28 mouse cellular contexts compared by ENCODE assay signal in the genomic region with DNA sequence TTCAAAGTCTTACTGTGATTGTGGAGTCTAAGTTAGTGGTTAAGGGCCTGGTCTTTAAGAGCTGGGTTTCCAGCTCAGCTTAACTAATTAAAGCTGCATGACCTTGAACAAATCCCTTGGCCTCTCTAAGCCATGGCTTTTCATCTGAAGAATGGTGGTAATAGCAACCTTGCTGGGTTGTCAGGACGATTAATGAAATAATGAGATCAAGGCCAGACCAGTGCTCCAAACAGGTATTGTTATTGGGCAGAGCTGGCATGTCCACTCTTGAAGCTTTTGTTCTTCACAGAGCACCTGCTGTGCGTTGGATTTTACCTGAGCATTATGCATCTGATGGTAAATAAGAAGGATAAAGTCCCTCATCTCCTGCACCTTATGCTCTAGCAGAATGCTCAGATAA.
DNase-seq lines count a peak whose midpoint lies in the region; ATAC-seq and TF ChIP-seq lines count a peak whose summit lies in the region.
"Had no signal": no experiment of that assay in that cellular context is flagged by ENCODE, and none has a peak within 500 bp of the region (broad histone marks: within the 10 kb centered on the region; RNA-seq: fewer than 3 reads in every experiment).

No protein-coding gene starts in this region.

- no peak overlapping the region for H3K9ac ChIP-seq in kidney, embryonic 15.5 days
- H3K9ac ChIP-seq: embryonic facial prominence, embryonic 12.5 days; embryonic facial prominence, embryonic 15.5 days; forebrain, embryonic 12.5 days; forebrain, embryonic 15.5 days; heart, embryonic 13.5 days; hindbrain, embryonic 14.5 days had no signal

- H3K9me3 ChIP-seq in kidney, embryonic 15.5 days (replicated peaks): no peaks in the 10 kb centered on the region
- H3K9me3 ChIP-seq: embryonic facial prominence, embryonic 12.5 days; embryonic facial prominence, embryonic 15.5 days; forebrain, embryonic 12.5 days; forebrain, embryonic 15.5 days; heart, embryonic 10.5 days; heart, embryonic 13.5 days had no signal

- 0 out of 2 replicates have a peak overlapping the region, but pooled peaks have one; percentile 35 for H3K27ac ChIP-seq in kidney, adult 2 months (ENCODE audit: insufficient read depth, low read depth, low read length)
- H3K27ac ChIP-seq in kidney, embryonic 15.5 days: no peak overlapping the region
- H3K27ac ChIP-seq: embryonic facial prominence, embryonic 12.5 days; embryonic facial prominence, embryonic 15.5 days; forebrain, embryonic 12.5 days; forebrain, embryonic 15.5 days; heart, adult 2 months; heart, embryonic 10.5 days; heart, embryonic 13.5 days; hindbrain, embryonic 14.5 days had no signal

- no peak overlapping the region for H3K4me3 ChIP-seq in kidney, adult 2 months (ENCODE audit: insufficient read depth, low read depth, low read length)
- no peak overlapping the region for H3K4me3 ChIP-seq in kidney, embryonic 15.5 days (replicated peaks)
- H3K4me3 ChIP-seq: embryonic facial prominence, embryonic 12.5 days; embryonic facial prominence, embryonic 15.5 days; forebrain, embryonic 12.5 days; forebrain, embryonic 15.5 days; heart, adult 2 months; heart, embryonic 10.5 days; heart, embryonic 13.5 days had no signal

- H3K4me1 ChIP-seq in kidney, adult 2 months (ENCODE audit: control insufficient read depth, insufficient read depth, low read length): peaks cover 13% of the 10 kb centered on the region; the same call in 1 of the 2 replicates
- no peaks in the 10 kb centered on the region for H3K4me1 ChIP-seq in kidney, embryonic 15.5 days
- H3K4me1 ChIP-seq: embryonic facial prominence, embryonic 12.5 days; embryonic facial prominence, embryonic 15.5 days; heart, embryonic 10.5 days had no signal

- TF ChIP-seq CTCF in kidney, adult 2 months (conservative IDR thresholded peaks at IDR 0.05; ENCODE audit: insufficient read depth, insufficient read length, low read depth, low read length): no peak

- H3K4me2 ChIP-seq in kidney, embryonic 15.5 days: no peak overlapping the region
- H3K4me2 ChIP-seq: embryonic facial prominence, embryonic 12.5 days; embryonic facial prominence, embryonic 15.5 days; forebrain, embryonic 12.5 days; forebrain, embryonic 15.5 days; heart, embryonic 13.5 days; hindbrain, embryonic 14.5 days had no signal

- H3K36me3 ChIP-seq in kidney, adult 2 months (ENCODE audit: control insufficient read depth, insufficient read depth, low read length): no peaks in the 10 kb centered on the region
- H3K36me3 ChIP-seq in kidney, embryonic 15.5 days: peaks cover 9% of the 10 kb centered on the region; the same call in 1 of the 2 replicates
- H3K36me3 ChIP-seq: embryonic facial prominence, embryonic 12.5 days; forebrain, embryonic 15.5 days had no signal

- intact Hi-C loops in left cerebral cortex, postnatal 25 days (cut with DNase I): no loop called here

- ATAC-seq in kidney, embryonic 15.5 days (replicated peaks; ENCODE audit: low FRiP score): no peak
- ATAC-seq: forebrain, embryonic 15.5 days; hindbrain, postnatal 0 days; inflammation-experienced regulatory T-cells, adult 6 months had no signal

- 86% methylated on average over 2 of the region's 2 CpGs for WGBS in kidney, adult 2 months
- 87% methylated on average over 2 of the region's 2 CpGs for WGBS in kidney, embryonic 15.5 days

- TF ChIP-seq POLR2A in kidney, adult 2 months (IDR thresholded peaks at IDR 0.05; ENCODE audit: low read depth, low read length): no peak

- no peaks in the 10 kb centered on the region for H3K27me3 ChIP-seq in kidney, adult 2 months (replicated peaks; ENCODE audit: control insufficient read depth, insufficient read depth, low read length)
- no peaks in the 10 kb centered on the region for H3K27me3 ChIP-seq in kidney, embryonic 15.5 days
- H3K27me3 ChIP-seq: CH12.LX; embryonic facial prominence, embryonic 12.5 days; embryonic facial prominence, embryonic 15.5 days; forebrain, embryonic 12.5 days; forebrain, embryonic 15.5 days; heart, embryonic 13.5 days had no signal

- DNase-seq in embryo, embryonic 10 days (ENCODE audit: low spot score): peak; percentile 37
- no peak for DNase-seq in embryo, embryonic 11 days
- no peak for DNase-seq in kidney, adult 2 months
- peak; percentile 19 for DNase-seq in ES-CJ7 (ENCODE audit: low read depth, low spot score)
- peak; percentile 34 for DNase-seq in retina, adult 2 months (ENCODE audit: low read depth, low spot score)
- DNase-seq in right cerebral cortex, postnatal 25 days: no peak
- DNase-seq in left cerebral cortex, postnatal 25 days (ENCODE audit: low spot score in 2 of 2): no peak
- DNase-seq: adrenal gland, postnatal 10 days; adrenal gland, postnatal 36 days; cerebellum, adult 18-20 months; cerebellum, adult 9-10 months; cerebellum, postnatal 14 days; gastrocnemius, postnatal 10 days; gastrocnemius, postnatal 36 days; heart, adult 2 months; heart, postnatal 14 days; heart, postnatal 4 days had no signal

Comparison
In these comparisons a context has a peak if more than half of its experiments do, and no peak if none do; other contexts are left out.
1. DNase-seq: peak in embryo, embryonic 10 days (single experiment), ES-CJ7 (single experiment) and retina, adult 2 months (single experiment); none in embryo, embryonic 11 days (single experiment), kidney, adult 2 months (single experiment), right cerebral cortex, postnatal 25 days (single experiment) and left cerebral cortex, postnatal 25 days (0 of 2).